Mouse (Mus musculus): ENCODE measurements around the gene Ldlrad3.

Ldlrad3 gene

GRCm38 (mm10) chr2:102073266-102074037 lies 112.7 kb downstream of the Ldlrad3 start:
- DNase-seq (ENCODE audit: low spot score) = no peak

- no peak for DNase-seq (ENCODE audit: low spot score)
Measured at GRCm38 (mm10) chr2:102072859-102073258, 113.3 kb downstream of the Ldlrad3 start.

- no peak for DNase-seq (ENCODE audit: low spot score)
Measured at GRCm38 (mm10) chr2:102071022-102071717, 115.0 kb downstream of the Ldlrad3 start.

GRCm38 (mm10) chr2:102064826-102065441 lies 121.3 kb downstream of the Ldlrad3 start:
- no peak for DNase-seq (ENCODE audit: low spot score)

- no peak for DNase-seq (ENCODE audit: low spot score)
Measured at GRCm38 (mm10) chr2:102063906-102064505, 122.2 kb downstream of the Ldlrad3 start.

- DNase-seq (ENCODE audit: low spot score) = no peak
Measured at GRCm38 (mm10) chr2:102062861-102063468, 123.2 kb downstream of the Ldlrad3 start.

GRCm38 (mm10) chr2:102061921-102062320 lies 124.3 kb downstream of the Ldlrad3 start:
- no peak for DNase-seq (ENCODE audit: low spot score)

- DNase-seq (ENCODE audit: low spot score) = no peak
Measured at GRCm38 (mm10) chr2:102057746-102058145, 128.4 kb downstream of the Ldlrad3 start.

GRCm38 (mm10) chr2:102057029-102057685 lies 129.0 kb downstream of the Ldlrad3 start:
- no peak for DNase-seq (ENCODE audit: low spot score)

GRCm38 (mm10) chr2:102056144-102056543 lies 130.0 kb downstream of the Ldlrad3 start:
- no peak for DNase-seq (ENCODE audit: low spot score)

- DNase-seq (ENCODE audit: low spot score) = no peak
Measured at GRCm38 (mm10) chr2:102052951-102053660, 133.1 kb downstream of the Ldlrad3 start.

- DNase-seq (ENCODE audit: low spot score) = no peak
Measured at GRCm38 (mm10) chr2:102052353-102052752, 133.8 kb downstream of the Ldlrad3 start.

GRCm38 (mm10) chr2:102049866-102050550 lies 136.2 kb downstream of the Ldlrad3 start:
- DNase-seq (ENCODE audit: low spot score) = peak; percentile 21

- DNase-seq (ENCODE audit: low spot score) = no peak
Measured at GRCm38 (mm10) chr2:102048296-102049175, 137.6 kb downstream of the Ldlrad3 start.

GRCm38 (mm10) chr2:102046481-102046880 lies 139.7 kb downstream of the Ldlrad3 start:
- no peak for DNase-seq (ENCODE audit: low spot score)

- no peak for DNase-seq (ENCODE audit: low spot score)
Measured at GRCm38 (mm10) chr2:102040456-102040855, 145.7 kb downstream of the Ldlrad3 start.

- no peak for DNase-seq (ENCODE audit: low spot score)
Measured at GRCm38 (mm10) chr2:102040011-102040410, 146.2 kb downstream of the Ldlrad3 start.

GRCm38 (mm10) chr2:102038895-102039667 lies 147.1 kb downstream of the Ldlrad3 start:
- DNase-seq (ENCODE audit: low spot score) = no peak
